11 mouse cellular contexts compared by ENCODE assay signal in the genomic region with DNA sequence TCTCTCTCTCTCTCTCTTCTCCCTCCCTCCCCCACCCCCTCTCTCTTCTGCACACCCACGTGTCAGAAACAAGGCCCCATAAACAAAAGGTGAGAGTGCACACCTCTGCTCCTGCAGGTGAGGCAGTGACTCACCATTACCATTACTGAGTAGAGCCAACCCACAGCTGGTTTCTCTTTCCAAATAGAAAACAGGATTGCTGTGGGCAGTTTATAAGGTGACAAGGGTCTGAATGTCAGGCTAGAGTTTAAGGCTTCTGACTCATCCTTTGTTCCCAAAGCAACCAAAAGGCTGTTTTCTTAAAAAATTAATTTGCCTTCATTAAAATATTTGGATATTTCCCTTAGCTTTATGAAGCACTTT.
A peak's percentile ranks its signal among the peaks of the same experiment; 100 is the strongest.
DNase-seq lines count a peak whose midpoint lies in the region; ATAC-seq and TF ChIP-seq lines count a peak whose summit lies in the region.
"Had no signal": no experiment of that assay in that cellular context is flagged by ENCODE, and none has a peak within 500 bp of the region (broad histone marks: within the 10 kb centered on the region; RNA-seq: fewer than 3 reads in every experiment).

No protein-coding gene starts in this region.

- WGBS in heart, embryonic 10.5 days, result 0% methylated on average over 1 of the region's 1 CpGs
- 0% methylated on average over 1 of the region's 1 CpGs for WGBS in lung, postnatal 0 days
- WGBS in hindbrain, postnatal 0 days, result 0% methylated on average over 1 of the region's 1 CpGs

- 0 out of 2 replicates have a peak, but pooled peaks cover 5% of the 10 kb centered on the region for H3K27me3 ChIP-seq in heart, embryonic 10.5 days (ENCODE audit: insufficient read depth, poor library complexity, severe bottlenecking)
- H3K27me3 ChIP-seq in lung, postnatal 0 days (replicated peaks; ENCODE audit: insufficient read depth, low read length), result 0 out of 2 replicates have a peak, but pooled peaks cover 14% of the 10 kb centered on the region
- no peaks in the 10 kb centered on the region for H3K27me3 ChIP-seq in hindbrain, postnatal 0 days (ENCODE audit: insufficient read depth, low read length)

- H3K4me1 ChIP-seq in heart, embryonic 10.5 days, result peaks cover 46% of the 10 kb centered on the region
- H3K4me1 ChIP-seq in lung, postnatal 0 days (ENCODE audit: insufficient read depth, low read depth, low read length), result peaks cover 4% of the 10 kb centered on the region
- peaks cover 9% of the 10 kb centered on the region for H3K4me1 ChIP-seq in hindbrain, postnatal 0 days (ENCODE audit: insufficient read depth, low read length)

- no peak for TF ChIP-seq EP300 in lung, postnatal 0 days (IDR thresholded peaks at IDR 0.05)

- peaks cover 31% of the 10 kb centered on the region for H3K36me3 ChIP-seq in heart, embryonic 10.5 days
- H3K36me3 ChIP-seq in lung, postnatal 0 days (ENCODE audit: insufficient read depth, low read length), result no peaks in the 10 kb centered on the region
- no peaks in the 10 kb centered on the region; the same call in 1 of the 2 replicates for H3K36me3 ChIP-seq in hindbrain, postnatal 0 days (ENCODE audit: insufficient read depth, low read length)

- no peak overlapping the region for H3K4me2 ChIP-seq in lung, postnatal 0 days (replicated peaks; ENCODE audit: low read depth, low read length)
- H3K4me2 ChIP-seq in hindbrain, postnatal 0 days (ENCODE audit: low read depth, low read length), result peak overlapping the region; percentile 82

- no peak overlapping the region for H3K9ac ChIP-seq in lung, postnatal 0 days (replicated peaks; ENCODE audit: low read depth)
- no peak overlapping the region for H3K9ac ChIP-seq in hindbrain, postnatal 0 days (replicated peaks; ENCODE audit: low read length)

- TF ChIP-seq CTCF in lung, postnatal 0 days (IDR thresholded peaks at IDR 0.05), result no peak
- no peak for TF ChIP-seq CTCF in hindbrain, postnatal 0 days (IDR thresholded peaks at IDR 0.05; ENCODE audit: low read depth)

- ATAC-seq in lung, postnatal 0 days, result no peak
- no peak for ATAC-seq in hindbrain, postnatal 0 days
- ATAC-seq: CD4-positive, CD25-positive, alpha-beta regulatory T cell, adult 4 months had no signal

- H3K4me3 ChIP-seq in heart, embryonic 10.5 days, result peak overlapping the region; percentile 65
- no peak overlapping the region for H3K4me3 ChIP-seq in lung, postnatal 0 days (ENCODE audit: low read depth, low read length)
- H3K4me3 ChIP-seq in hindbrain, postnatal 0 days (ENCODE audit: low read length), result no peak overlapping the region
- H3K4me3 ChIP-seq: erythroblast, embryonic 14.5 days had no signal

- peak overlapping the region; percentile 93 for H3K27ac ChIP-seq in heart, embryonic 10.5 days
- H3K27ac ChIP-seq in lung, postnatal 0 days (ENCODE audit: low read length), result no peak overlapping the region
- H3K27ac ChIP-seq in hindbrain, postnatal 0 days, result no peak overlapping the region

- DNase-seq in heart, embryonic 10.5 days (ENCODE audit: low spot score), result no peak
- no peak for DNase-seq in heart, adult 18-20 months
- peak; percentile 23 for DNase-seq in lung, postnatal 0 days (ENCODE audit: low spot score)
- DNase-seq in lung, postnatal 4 days, result no peak
- no peak for DNase-seq in hindbrain, postnatal 0 days (ENCODE audit: low spot score)
- DNase-seq in retina, postnatal 1 day, result peak; percentile 44
- DNase-seq in Muller cell, postnatal 12 days (ENCODE audit: inconsistent ontology term), result no peak
- no peak for DNase-seq in urinary bladder, postnatal 10 days (ENCODE audit: low spot score)
- DNase-seq: heart, postnatal 14 days had no signal

- H3K9me3 ChIP-seq in heart, embryonic 10.5 days, result no peaks in the 10 kb centered on the region
- H3K9me3 ChIP-seq in lung, postnatal 0 days (ENCODE audit: low read length), result no peaks in the 10 kb centered on the region
- no peaks in the 10 kb centered on the region for H3K9me3 ChIP-seq in hindbrain, postnatal 0 days (ENCODE audit: low read length)

Comparison
In these comparisons a context has a peak if more than half of its experiments do, and no peak if none do; other contexts are left out.
1. DNase-seq: peak in lung, postnatal 0 days (single experiment) and retina, postnatal 1 day (single experiment); none in heart, embryonic 10.5 days (single experiment), heart, adult 18-20 months (0 of 2), lung, postnatal 4 days (0 of 2), hindbrain, postnatal 0 days (single experiment), Muller cell, postnatal 12 days (single experiment) and urinary bladder, postnatal 10 days (single experiment).